Mouse (Mus musculus): ENCODE data around the gene Herc4. TPM values are rescaled to one million over a fixed set of nuclear protein-coding genes. Genes with fewer than 3 reads are reported as not detected.
"Not testable (repeated sequence)": the region's sequence is repeated elsewhere in the genome, so short reads cannot be mapped to it uniquely, and the experiment has no call there.

Herc4 gene
- polyA plus RNA-seq, 1 experiment from 2014 or later, result 42.9 TPM

DNA sequence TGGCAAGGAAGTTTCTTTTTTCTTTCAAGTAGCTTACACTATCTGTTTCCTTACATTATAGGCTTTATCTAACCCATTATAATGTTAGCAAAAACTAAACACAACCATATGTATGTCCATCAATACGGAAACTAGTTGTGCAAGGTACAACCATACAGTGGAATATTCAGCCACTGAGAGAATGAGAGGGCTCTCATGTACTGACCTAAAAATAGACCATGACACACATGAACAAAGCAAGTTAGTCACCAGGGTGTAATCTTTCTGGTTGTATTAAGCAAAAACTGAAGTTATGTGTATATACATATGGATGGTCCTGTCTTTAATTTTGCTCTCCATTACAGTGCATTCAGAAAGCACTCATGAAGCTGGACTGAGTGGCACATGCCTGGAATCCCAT, 83.5 kb downstream of the Herc4 start:
- Histone ChIP-seq H3K27ac (no peak overlapping the region), H3K36me3 (peaks cover 84% of the 10 kb centered on the region), H3K27me3 (no peaks in the 10 kb centered on the region), H3K4me1 (replicated peaks) (no peaks in the 10 kb centered on the region), H3K4me2 (no peak overlapping the region), H3K4me3 (replicated peaks) (no peak overlapping the region), H3K9me3 (no peaks in the 10 kb centered on the region), H3K9ac (replicated peaks) (no peak overlapping the region)
- ATAC-seq (ENCODE audit: insufficient number of reproducible peaks, insufficient read depth, low FRiP score, low TSS enrichment, low read depth), result no peak
- 90% methylated on average over 1 of the region's 1 CpGs for WGBS

DNA sequence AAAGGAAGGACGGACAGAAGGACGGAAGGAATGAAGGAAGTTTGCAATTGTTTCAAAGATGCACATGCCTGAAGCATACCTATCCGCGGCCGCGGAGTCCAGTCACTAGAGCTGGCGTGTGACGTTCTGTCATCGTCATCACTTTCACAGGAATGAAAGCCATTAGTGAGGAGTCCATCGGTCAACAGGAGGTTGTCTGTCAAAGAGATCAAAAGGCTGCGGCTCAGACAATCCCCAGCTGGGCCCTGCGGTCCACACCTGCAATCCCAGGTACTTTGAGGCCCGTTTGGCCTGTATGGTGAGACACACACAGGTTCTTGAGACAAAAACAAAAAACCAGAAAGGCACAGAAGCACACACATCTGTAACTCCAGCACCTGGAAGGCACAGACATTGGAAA, 93.3 kb downstream of the Herc4 start:
- no peaks in the 10 kb centered on the region for H3K9me3 ChIP-seq
- H3K27me3 ChIP-seq, result no peaks in the 10 kb centered on the region
- H3K27ac ChIP-seq, result no peak overlapping the region
- no peak for ATAC-seq (ENCODE audit: insufficient number of reproducible peaks, insufficient read depth, low FRiP score, low TSS enrichment, low read depth)
- 48% methylated on average over 13 of the region's 13 CpGs for WGBS
- peak overlapping the region; percentile 83 for H3K4me3 ChIP-seq (replicated peaks)
- H3K4me1 ChIP-seq (replicated peaks), result peaks cover 16% of the 10 kb centered on the region
- H3K36me3 ChIP-seq, result peaks cover 33% of the 10 kb centered on the region
- peak overlapping the region; percentile 75 for H3K4me2 ChIP-seq
- no peak overlapping the region; the same call in 1 of the 2 replicates for H3K9ac ChIP-seq (replicated peaks)

DNA sequence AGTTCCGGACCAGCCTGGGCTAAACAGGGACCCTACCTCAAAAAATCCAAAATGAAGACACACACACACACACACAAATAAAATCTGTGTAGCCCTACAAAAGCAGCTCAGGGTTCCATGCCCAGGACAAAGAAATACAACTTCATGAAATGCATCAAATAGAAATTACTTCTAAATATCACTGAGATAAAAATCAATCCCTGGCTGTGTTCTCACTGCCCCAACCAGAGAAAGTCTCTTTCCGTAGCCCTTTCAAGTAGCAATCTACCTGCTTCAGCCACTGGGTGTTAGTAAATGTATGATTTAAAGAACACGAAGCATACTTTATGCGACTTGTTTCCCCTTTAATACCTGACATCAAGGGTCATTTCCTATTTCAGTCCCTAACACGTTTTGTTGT, 93.7 kb downstream of the Herc4 start:
- Histone ChIP-seq H3K4me3 (replicated peaks) (peak overlapping the region; percentile 83), H3K27ac (no peak overlapping the region), H3K4me2 (peak overlapping the region; percentile 75), H3K36me3 (peaks cover 29% of the 10 kb centered on the region), H3K9me3 (no peaks in the 10 kb centered on the region), H3K4me1 (replicated peaks) (peaks cover 16% of the 10 kb centered on the region), H3K9ac (replicated peaks) (peak overlapping the region; percentile 45), H3K27me3 (no peaks in the 10 kb centered on the region)
- no peak for ATAC-seq (ENCODE audit: insufficient number of reproducible peaks, insufficient read depth, low FRiP score, low TSS enrichment, low read depth)
- WGBS, result 20% methylated on average over 5 of the region's 5 CpGs

DNA sequence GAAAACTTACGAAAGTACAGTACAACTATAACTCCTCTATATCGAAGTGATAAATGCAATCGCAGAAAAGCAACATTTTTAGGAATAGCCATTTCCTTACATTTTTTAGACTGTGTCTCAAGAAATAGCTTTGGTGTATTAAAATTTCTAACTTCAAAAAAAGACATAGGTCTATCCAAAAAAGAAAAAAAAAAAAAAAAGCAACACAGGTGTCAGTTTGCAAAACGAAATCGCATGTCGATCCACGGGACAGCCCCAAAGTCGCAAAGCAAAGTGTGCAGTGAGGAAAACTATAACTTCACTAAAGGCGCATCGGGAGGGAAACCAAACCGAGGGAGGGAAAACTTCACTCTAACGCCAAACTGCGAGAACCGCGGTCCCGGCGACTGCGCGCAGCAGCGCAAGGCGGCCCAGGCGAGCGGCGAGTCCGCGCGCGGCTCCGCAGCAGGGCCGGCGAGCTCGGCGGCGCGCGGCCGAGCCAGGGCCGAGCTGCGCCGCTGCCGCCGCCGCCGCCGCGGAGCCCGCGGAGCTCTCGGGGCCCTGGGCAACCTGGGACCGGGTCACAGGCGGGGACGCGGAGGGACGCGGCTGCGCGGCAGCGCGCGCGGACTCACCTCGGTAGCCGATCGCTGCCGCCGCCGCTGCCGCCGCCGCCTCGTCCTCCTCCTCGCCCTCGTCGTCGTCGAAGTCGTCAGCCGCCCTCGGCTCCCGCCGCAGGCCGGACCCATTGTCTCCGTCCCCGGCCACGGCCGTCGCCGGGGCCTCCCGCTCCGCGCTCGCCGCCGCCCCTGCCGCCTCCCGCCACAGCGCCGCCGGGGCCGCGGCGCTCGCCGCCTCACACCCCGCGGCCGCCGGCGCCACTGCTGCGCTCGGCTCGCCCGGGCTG, 94.6 kb downstream of the Herc4 start:
- peak overlapping the region; percentile 95 for H3K27ac ChIP-seq
- WGBS, result 1% methylated on average over 67 of the region's 113 CpGs

DNA sequence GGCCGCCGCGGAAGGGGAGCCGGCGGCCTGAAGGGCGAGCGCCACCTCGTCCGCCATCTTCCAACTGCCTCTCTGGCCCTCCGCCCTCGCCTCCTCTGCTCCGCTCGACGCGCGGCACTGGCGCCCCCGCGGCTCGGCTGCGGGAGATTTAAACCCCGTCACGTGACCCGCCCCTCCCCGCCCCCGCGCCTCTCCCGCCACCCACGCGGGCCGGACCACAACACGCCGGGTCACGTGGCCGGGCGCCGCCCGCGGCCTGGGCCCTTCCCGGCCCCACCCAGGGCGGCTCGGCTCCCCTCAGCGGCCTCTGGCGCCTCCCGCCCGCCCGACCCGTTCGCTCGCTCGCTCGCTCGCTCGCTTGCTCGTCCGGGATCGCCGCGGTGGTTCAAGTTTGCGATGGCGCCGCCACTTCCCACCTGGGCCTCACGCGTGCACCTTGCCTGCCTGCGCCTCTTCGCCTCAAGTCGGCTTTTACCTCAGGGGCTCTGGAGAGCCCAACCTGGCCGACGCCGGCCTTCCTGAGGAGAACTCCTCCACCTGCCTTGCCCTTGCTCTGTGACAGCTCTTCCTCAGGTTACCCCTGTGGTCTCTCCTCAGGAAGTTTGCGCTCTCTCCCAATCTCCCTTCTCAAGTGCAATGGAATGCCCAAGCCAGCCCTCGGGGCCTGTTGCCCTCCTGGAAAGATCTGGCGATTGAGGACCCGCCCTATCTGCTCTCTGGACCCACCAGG, 95.5 kb downstream of the Herc4 start:
- no peaks in the 10 kb centered on the region for H3K27me3 ChIP-seq
- peak overlapping the region; percentile 75 for H3K4me2 ChIP-seq
- peaks cover 12% of the 10 kb centered on the region for H3K36me3 ChIP-seq
- ATAC-seq (ENCODE audit: insufficient number of reproducible peaks, insufficient read depth, low FRiP score, low TSS enrichment, low read depth), result peak; percentile 94
- H3K9ac ChIP-seq (replicated peaks), result peak overlapping the region; percentile 95
- no peaks in the 10 kb centered on the region for H3K9me3 ChIP-seq
- peak overlapping the region; percentile 83 for H3K4me3 ChIP-seq (replicated peaks)
- peak overlapping the region; percentile 95 for H3K27ac ChIP-seq
- WGBS, result under 1% methylated on average over 52 of the region's 74 CpGs
- peaks cover 16% of the 10 kb centered on the region for H3K4me1 ChIP-seq (replicated peaks)

More for the DNA sequence above, 94.6 kb downstream of the Herc4 start:
- peak overlapping the region; percentile 75 for H3K4me2 ChIP-seq
- H3K4me1 ChIP-seq (replicated peaks), result peaks cover 16% of the 10 kb centered on the region
- ATAC-seq (ENCODE audit: insufficient number of reproducible peaks, insufficient read depth, low FRiP score, low TSS enrichment, low read depth), result peak; percentile 69
- no peaks in the 10 kb centered on the region for H3K9me3 ChIP-seq
- H3K4me3 ChIP-seq (replicated peaks), result peak overlapping the region; percentile 83
- peaks cover 21% of the 10 kb centered on the region for H3K36me3 ChIP-seq
- peak overlapping the region; percentile 95 for H3K9ac ChIP-seq (replicated peaks)
- no peaks in the 10 kb centered on the region for H3K27me3 ChIP-seq

DNA sequence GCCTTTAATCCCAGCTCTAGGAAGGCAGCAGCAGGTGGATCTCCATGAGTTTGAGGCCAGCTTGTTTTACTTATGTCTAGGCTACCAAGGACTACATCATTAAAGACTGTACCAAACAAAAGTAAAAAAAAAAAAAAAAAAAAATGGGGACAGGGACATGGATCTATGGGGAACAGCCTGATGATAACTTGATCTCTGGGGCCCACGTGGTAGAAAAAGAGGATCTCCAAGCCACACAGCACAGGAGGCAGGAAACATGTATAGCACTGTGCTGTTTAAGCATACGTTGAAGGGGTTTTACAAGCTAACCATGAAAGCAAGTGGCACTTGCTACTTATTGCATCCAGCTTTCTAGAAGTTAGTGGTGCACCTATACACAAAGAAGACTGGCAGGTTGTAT, 97.7 kb downstream of the Herc4 start:
- no peaks in the 10 kb centered on the region for H3K36me3 ChIP-seq
- no peaks in the 10 kb centered on the region for H3K9me3 ChIP-seq
- no peaks in the 10 kb centered on the region for H3K27me3 ChIP-seq
- no peak overlapping the region for H3K4me3 ChIP-seq (replicated peaks)
- ATAC-seq (ENCODE audit: insufficient number of reproducible peaks, insufficient read depth, low FRiP score, low TSS enrichment, low read depth), result no peak
- no peak overlapping the region for H3K27ac ChIP-seq
- WGBS, result 80% methylated on average over 2 of the region's 2 CpGs
- H3K4me1 ChIP-seq (replicated peaks), result peaks cover 16% of the 10 kb centered on the region
- no peak overlapping the region for H3K9ac ChIP-seq (replicated peaks)
- no peak overlapping the region for H3K4me2 ChIP-seq

DNA sequence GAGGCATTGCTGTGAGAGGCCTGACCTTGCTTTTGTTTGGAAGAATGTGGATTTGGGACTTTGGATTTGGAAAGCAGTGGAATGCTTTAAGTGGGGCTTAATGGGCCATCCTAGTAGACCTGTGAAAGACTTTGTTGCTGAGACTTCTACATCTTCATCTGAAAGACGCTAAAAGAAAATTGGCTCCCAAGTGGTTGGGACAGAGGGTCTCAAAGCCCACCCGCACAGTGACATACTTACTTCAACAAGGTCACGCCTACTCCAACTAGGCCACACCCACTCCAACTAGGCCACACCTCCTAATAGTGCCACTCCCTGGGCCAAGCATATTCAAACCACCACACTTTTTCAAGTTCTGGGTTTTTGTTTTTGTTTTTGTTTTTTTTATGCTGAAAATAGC, 101.1 kb downstream of the Herc4 start:
- 90% methylated on average over 3 of the region's 3 CpGs for WGBS
- Histone ChIP-seq H3K27me3 (no peaks in the 10 kb centered on the region; the same call in 1 of the 2 replicates), H3K9ac (replicated peaks) (no peak overlapping the region), H3K4me2 (no peak overlapping the region), H3K27ac (no peak overlapping the region), H3K36me3 (no peaks in the 10 kb centered on the region), H3K9me3 (no peaks in the 10 kb centered on the region), H3K4me3 (replicated peaks) (no peak overlapping the region), H3K4me1 (replicated peaks) (no peaks in the 10 kb centered on the region)
- no peak for ATAC-seq (ENCODE audit: insufficient number of reproducible peaks, insufficient read depth, low FRiP score, low TSS enrichment, low read depth)

DNA sequence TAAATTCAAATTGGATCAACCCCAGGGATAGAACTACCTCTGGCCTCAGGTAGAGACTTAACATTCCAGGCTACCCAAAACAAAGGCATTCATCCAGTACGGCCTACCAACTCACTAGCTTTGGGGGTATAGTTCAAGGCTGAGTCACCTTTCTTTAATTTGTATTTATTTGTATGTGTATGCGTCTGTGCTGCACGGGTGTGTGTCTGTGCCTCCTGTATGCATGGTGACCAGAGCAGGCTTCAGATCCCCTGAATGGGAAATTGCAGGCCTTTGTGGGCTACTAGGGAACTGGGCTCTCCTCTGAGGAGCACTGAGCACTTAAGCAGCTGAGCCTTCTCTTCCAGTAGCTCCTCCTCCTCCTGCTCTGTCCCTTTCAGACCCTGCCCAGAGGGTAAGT, 104.7 kb downstream of the Herc4 start:
- H3K36me3 ChIP-seq, result no peaks in the 10 kb centered on the region
- H3K9me3 ChIP-seq, result no peaks in the 10 kb centered on the region
- no peaks in the 10 kb centered on the region for H3K4me1 ChIP-seq (replicated peaks)
- 62% methylated on average over 3 of the region's 3 CpGs for WGBS
- no peak overlapping the region for H3K4me3 ChIP-seq (replicated peaks)
- H3K27ac ChIP-seq, result no peak overlapping the region
- no peak overlapping the region for H3K4me2 ChIP-seq
- H3K9ac ChIP-seq (replicated peaks), result no peak overlapping the region
- ATAC-seq (ENCODE audit: insufficient number of reproducible peaks, insufficient read depth, low FRiP score, low TSS enrichment, low read depth), result no peak
- no peaks in the 10 kb centered on the region; the same call in 1 of the 2 replicates for H3K27me3 ChIP-seq

DNA sequence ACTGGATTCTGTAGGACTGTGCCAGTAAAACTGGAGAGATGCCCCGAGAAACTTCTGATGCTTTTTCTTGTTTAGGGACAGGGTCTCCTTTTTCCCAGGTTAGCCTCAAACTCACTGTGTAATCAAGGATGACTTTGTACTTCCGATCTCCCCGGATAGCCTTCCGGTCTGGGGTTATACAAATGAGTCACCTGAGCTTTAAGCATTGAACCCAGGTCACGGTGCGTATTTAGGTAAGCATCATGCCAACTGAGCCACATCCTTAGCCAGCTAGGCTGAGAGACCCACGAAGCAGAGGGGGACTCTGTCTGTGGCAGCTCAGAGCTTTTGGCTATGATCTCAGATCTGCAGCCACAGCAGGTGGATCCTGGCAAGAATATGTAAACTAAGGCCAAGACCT, 107.1 kb downstream of the Herc4 start:
- Histone ChIP-seq H3K36me3 (no peaks in the 10 kb centered on the region), H3K9me3 (no peaks in the 10 kb centered on the region), H3K27me3 (no peaks in the 10 kb centered on the region; the same call in 1 of the 2 replicates), H3K27ac (no peak overlapping the region), H3K4me2 (no peak overlapping the region), H3K4me1 (replicated peaks) (no peaks in the 10 kb centered on the region), H3K9ac (replicated peaks) (no peak overlapping the region), H3K4me3 (replicated peaks) (no peak overlapping the region)
- no peak for ATAC-seq (ENCODE audit: insufficient number of reproducible peaks, insufficient read depth, low FRiP score, low TSS enrichment, low read depth)
- 93% methylated on average over 7 of the region's 7 CpGs for WGBS

DNA sequence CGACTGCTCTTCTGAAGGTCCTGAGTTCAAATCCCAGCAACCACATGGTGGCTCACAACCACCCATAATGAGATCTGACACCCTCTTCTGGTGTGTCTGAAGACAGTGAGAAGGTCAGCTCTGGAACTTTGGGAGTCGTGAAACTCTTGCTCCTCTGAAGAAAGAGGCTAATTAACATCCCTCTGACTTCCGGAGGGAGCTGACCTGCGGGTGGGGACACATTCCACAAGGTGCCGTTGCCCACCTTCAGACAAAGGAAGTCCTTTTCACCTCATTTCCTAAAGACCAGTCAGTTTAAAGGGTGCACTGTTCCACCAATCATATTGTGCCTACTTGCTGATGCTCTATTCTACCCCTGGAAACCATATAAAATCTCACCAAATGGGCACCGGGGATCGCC, 107.5 kb downstream of the Herc4 start:
- not testable (repeated sequence) for H3K36me3 ChIP-seq; H3K27me3 ChIP-seq; H3K4me2 ChIP-seq; H3K9ac ChIP-seq (replicated peaks); H3K4me3 ChIP-seq (replicated peaks); H3K27ac ChIP-seq; H3K4me1 ChIP-seq (replicated peaks); ATAC-seq (ENCODE audit: insufficient number of reproducible peaks, insufficient read depth, low FRiP score, low TSS enrichment, low read depth); H3K9me3 ChIP-seq
- 81% methylated on average over 7 of the region's 7 CpGs for WGBS

DNA sequence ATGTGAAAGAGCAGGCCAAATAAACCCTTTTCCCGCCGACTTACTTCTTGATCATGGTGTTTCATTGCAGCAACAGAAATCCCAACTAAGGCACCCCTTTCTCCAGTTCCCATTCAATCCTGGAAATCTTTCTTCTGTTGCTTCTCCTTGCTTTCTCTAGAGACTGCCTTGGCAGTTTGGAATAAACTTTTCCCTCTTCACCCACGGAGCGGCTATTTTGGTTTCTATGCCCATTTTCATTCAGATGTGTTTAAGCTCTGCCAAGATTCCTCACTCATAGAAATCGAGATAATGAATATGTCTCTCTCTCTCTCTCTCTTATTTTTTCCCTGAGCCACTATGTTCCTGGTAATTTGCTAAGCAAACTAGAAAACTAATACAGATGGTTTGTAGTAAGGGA, 108.5 kb downstream of the Herc4 start:
- Histone ChIP-seq H3K4me3 (replicated peaks) (no peak overlapping the region), H3K27ac (no peak overlapping the region), H3K9ac (replicated peaks) (no peak overlapping the region), H3K4me2 (no peak overlapping the region), H3K9me3 (no peaks in the 10 kb centered on the region), H3K4me1 (replicated peaks) (no peaks in the 10 kb centered on the region), H3K36me3 (no peaks in the 10 kb centered on the region), H3K27me3 (no peaks in the 10 kb centered on the region; the same call in 1 of the 2 replicates)
- 90% methylated on average over 5 of the region's 5 CpGs for WGBS
- no peak for ATAC-seq (ENCODE audit: insufficient number of reproducible peaks, insufficient read depth, low FRiP score, low TSS enrichment, low read depth)
